Mouse (Mus musculus): Measurements from ENCODE around the gene Cd46.

DNA sequence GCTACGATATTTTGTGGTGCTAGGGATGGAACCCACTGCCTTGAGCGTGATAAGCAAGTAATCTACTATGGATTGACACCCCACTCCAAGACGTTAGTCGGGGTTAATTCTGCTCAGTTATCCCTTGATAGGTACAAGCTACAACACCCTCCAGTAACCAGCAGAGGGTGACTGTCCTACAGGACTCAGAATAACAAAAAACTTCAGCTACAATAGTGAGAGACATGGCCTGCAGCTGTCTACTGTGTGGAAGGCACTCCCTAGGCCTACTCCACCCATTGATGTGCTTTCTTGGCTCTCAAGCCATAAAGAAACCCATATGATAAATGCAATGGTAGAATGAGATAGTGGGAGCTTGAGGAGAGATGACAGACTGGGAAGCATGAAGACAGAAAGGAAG, 21.6 kb upstream of the Cd46 start:
- no peak for TF ChIP-seq POLR2A (IDR thresholded peaks at IDR 0.05; ENCODE audit: insufficient read depth, low read depth, low read length)
- no peak for TF ChIP-seq CTCF (IDR thresholded peaks at IDR 0.05; ENCODE audit: insufficient read depth, low read depth, low read length)
